Mouse (Mus musculus) E14TG2a.4 (cell line): ENCODE data around the gene Tcf7l1.

Source experiments
- H3K27me3 ChIP-seq: 2 replicates; pipeline ENCODE4 v1.6.1; 2014; ENCODE audit warnings: low read length, control low read depth; ENCODE audit not compliant: insufficient read depth
- H3K36me3 ChIP-seq: 2 replicates; pipeline ENCODE4 v1.6.1; 2014; ENCODE audit warnings: low read length, control low read depth; ENCODE audit not compliant: insufficient read depth
- H3K4me1 ChIP-seq: replicated peaks from 2 replicates; pipeline ENCODE4 v1.6.1; 2014; ENCODE audit warnings: low read depth, low read length, control low read depth
- H3K4me3 ChIP-seq: replicated peaks from 2 replicates; pipeline ENCODE4 v1.5.1; 2014; ENCODE audit warnings: mild to moderate bottlenecking, low read length
- H3K9me3 ChIP-seq: 2 replicates; pipeline ENCODE4 v1.6.1; 2014; ENCODE audit warnings: low read length, control low read depth
- CTCF ChIP-seq: conservative IDR thresholded peaks from 2 replicates; pipeline ENCODE4 v1.5.1; 2014; ENCODE audit warnings: low read length
- NANOG ChIP-seq: IDR thresholded peaks from 2 replicates; pipeline ENCODE4 v1.6.1; 2014; ENCODE audit warnings: borderline replicate concordance, low read length, mixed read lengths
- POU5F1 ChIP-seq: IDR thresholded peaks from 2 replicates; pipeline ENCODE4 v1.6.1; 2014; ENCODE audit warnings: low read length, borderline replicate concordance

The Tcf7l1 gene

DNA sequence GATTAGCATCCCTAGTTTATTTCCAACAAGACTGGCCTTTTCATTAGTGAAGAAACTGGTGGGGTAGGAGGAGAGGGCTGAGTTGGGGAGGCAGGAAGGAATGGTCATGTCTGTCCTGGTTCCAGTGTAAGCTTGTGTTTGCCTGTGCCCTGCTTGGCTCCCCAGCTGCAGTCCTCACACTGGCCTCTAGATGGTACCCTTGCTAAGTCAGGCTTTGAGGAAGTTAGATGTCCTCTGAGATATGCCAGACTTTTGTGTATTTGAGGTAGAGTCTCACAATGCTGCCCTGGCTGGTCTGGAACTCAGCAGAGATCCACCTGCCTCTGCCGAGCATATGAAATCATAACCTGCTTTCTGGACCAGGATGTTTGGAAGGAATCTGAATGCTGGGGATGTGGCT, 187.3 kb downstream of the Tcf7l1 start:
- H3K36me3 ChIP-seq = peaks cover 52% of the 10 kb centered on the region
- H3K4me1 ChIP-seq = peaks cover 48% of the 10 kb centered on the region

GRCm38 (mm10) chr6:72600771-72601170, 188.3 kb downstream of the Tcf7l1 start:
- Histone ChIP-seq H3K36me3 (peaks cover 43% of the 10 kb centered on the region), H3K4me1 (peaks cover 48% of the 10 kb centered on the region), H3K27me3 (no peaks in the 10 kb centered on the region; the same call in 1 of the 2 replicates), H3K9me3 (no peaks in the 10 kb centered on the region), H3K4me3 (no peak overlapping the region)
- TF ChIP-seq CTCF = no peak
- TF ChIP-seq POU5F1 = no peak

More for the DNA sequence above, 187.3 kb downstream of the Tcf7l1 start:
- Histone ChIP-seq H3K9me3 (no peaks in the 10 kb centered on the region), H3K27me3 (no peaks in the 10 kb centered on the region; the same call in 1 of the 2 replicates), H3K4me3 (no peak overlapping the region)
- no peak for TF ChIP-seq POU5F1
- TF ChIP-seq NANOG = no peak
- TF ChIP-seq CTCF = peak; percentile 96

DNA sequence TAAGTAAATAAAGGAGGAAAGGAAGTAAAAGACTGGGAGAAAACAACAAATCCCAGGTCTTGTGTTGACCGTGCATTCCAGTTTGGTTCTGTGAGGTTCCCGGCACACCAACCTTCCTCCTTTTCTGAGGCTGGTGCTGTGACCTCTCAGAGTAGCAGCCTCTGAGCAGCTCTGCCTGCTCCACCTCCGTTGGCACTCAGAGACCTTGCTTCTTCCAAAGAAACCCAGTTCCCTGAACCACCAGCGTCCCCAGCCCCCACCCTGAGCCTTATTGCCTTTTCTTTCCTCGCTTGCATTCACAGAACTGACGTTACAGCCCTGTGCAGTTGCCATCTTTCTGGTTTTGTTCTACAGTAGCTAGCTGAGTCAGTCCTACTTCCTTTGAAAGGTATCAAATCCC, 188.8 kb downstream of the Tcf7l1 start:
- no peaks in the 10 kb centered on the region; the same call in 1 of the 2 replicates for H3K27me3 ChIP-seq
- TF ChIP-seq NANOG = no peak
- no peak for TF ChIP-seq POU5F1
- no peak for TF ChIP-seq CTCF
- H3K36me3 ChIP-seq = peaks cover 37% of the 10 kb centered on the region
- H3K4me3 ChIP-seq = no peak overlapping the region
- peaks cover 48% of the 10 kb centered on the region for H3K4me1 ChIP-seq
- no peaks in the 10 kb centered on the region for H3K9me3 ChIP-seq

GRCm38 (mm10) chr6:72598791-72599557, 190.1 kb downstream of the Tcf7l1 start:
- no peak for TF ChIP-seq CTCF
- TF ChIP-seq NANOG = no peak
- TF ChIP-seq POU5F1 = no peak
- peaks cover 30% of the 10 kb centered on the region for H3K36me3 ChIP-seq

DNA sequence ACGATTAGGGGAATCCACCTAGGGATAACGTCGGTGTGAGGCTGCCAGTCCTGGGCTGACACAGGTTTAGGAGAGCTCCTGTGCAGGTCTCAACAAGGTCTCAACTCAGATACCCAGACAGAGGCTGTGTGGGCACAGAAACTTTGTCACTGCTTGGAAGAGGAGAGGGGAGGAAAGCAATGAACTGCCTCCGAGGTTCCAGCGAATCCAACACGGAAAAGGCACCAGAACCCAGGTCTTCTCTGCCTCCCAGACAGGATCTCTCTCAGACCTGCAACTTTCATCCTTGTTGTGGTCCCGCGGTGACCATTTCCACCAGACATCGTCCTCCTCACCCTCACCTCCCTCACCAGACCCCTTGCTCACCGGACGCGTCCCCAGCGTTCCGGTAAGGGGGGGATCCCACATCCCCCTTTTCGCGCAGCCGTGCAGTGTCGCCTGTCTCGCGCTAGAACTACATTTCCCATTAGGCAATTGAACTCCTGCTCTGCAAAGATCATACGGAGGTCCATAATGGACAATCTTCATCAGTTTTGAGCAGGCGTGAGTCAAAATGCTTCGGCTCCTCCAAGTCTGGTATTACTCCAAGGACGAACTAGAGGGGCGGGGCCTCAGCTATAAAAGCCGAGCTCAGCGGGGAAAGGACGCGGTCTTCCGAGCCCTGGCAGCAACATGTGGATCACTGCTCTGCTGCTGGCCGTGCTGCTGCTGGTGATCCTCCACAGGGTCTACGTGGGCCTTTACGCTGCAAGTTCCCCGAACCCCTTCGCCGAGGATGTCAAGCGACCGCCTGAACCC, 190.9 kb downstream of the Tcf7l1 start, which contains the start of the genes Elmod3 and Retsat:
Gene Elmod3 (minus strand): TSS at position 458 of the 798 bp plus-strand sequence.
Gene Retsat (plus strand): TSS at position 520 of the 798 bp plus-strand sequence.
- Histone ChIP-seq H3K36me3 (peaks cover 22% of the 10 kb centered on the region), H3K9me3 (no peaks in the 10 kb centered on the region), H3K27me3 (no peaks in the 10 kb centered on the region; the same call in 1 of the 2 replicates), H3K4me1 (peaks cover 41% of the 10 kb centered on the region), H3K4me3 (peak within 1 kb of the TSS; percentile 82)
- TF ChIP-seq NANOG (no peak), CTCF (no peak), POU5F1 (no peak)

More at GRCm38 (mm10) chr6:72598791-72599557, 190.1 kb downstream of the Tcf7l1 start:
- H3K9me3 ChIP-seq = no peaks in the 10 kb centered on the region
- peaks cover 42% of the 10 kb centered on the region for H3K4me1 ChIP-seq
- peak overlapping the region; percentile 82 for H3K4me3 ChIP-seq
- no peaks in the 10 kb centered on the region; the same call in 1 of the 2 replicates for H3K27me3 ChIP-seq

GRCm38 (mm10) chr6:72597083-72597874, 191.8 kb downstream of the Tcf7l1 start:
- H3K27me3 ChIP-seq = no peaks in the 10 kb centered on the region; the same call in 1 of the 2 replicates
- peaks cover 13% of the 10 kb centered on the region; the same call in 1 of the 2 replicates for H3K36me3 ChIP-seq
- H3K4me3 ChIP-seq = peak overlapping the region; percentile 82
- TF ChIP-seq CTCF (no peak), NANOG (no peak), POU5F1 (no peak)
- no peaks in the 10 kb centered on the region for H3K9me3 ChIP-seq
- H3K4me1 ChIP-seq = peaks cover 43% of the 10 kb centered on the region

- 0 out of 2 replicates have a peak, but pooled peaks cover 6% of the 10 kb centered on the region for H3K36me3 ChIP-seq
- peaks cover 20% of the 10 kb centered on the region for H3K4me1 ChIP-seq
- H3K27me3 ChIP-seq = no peaks in the 10 kb centered on the region; the same call in 1 of the 2 replicates
- H3K9me3 ChIP-seq = no peaks in the 10 kb centered on the region
- H3K4me3 ChIP-seq = no peak overlapping the region
- no peak for TF ChIP-seq CTCF
- TF ChIP-seq POU5F1 = no peak
- no peak for TF ChIP-seq NANOG
Measured at GRCm38 (mm10) chr6:72593914-72594313, 195.1 kb downstream of the Tcf7l1 start.
